Mouse (Mus musculus) forebrain, embryonic 13.5 days (tissue): ENCODE data around the gene Arhgap31. TPM values are rescaled to one million over a fixed set of nuclear protein-coding genes. Genes with fewer than 3 reads are reported as not detected.

Source experiments
- ATAC-seq: fragments of 200-750 bp; cut with Nextera tagmentation; 2 replicates; pipeline ENCODE4 v1.8.0; 2017
- H3K27ac ChIP-seq: fragments of 300-500 bp; sonication (generic); 2 replicates; pipeline ENCODE4 v1.5.1; 2015; ENCODE audit warnings: inconsistent platforms, mild to moderate bottlenecking, moderate library complexity
- H3K27me3 ChIP-seq: fragments of 300-500 bp; sonication (generic); 2 replicates; pipeline ENCODE4 v1.6.1; 2015; ENCODE audit warnings: mild to moderate bottlenecking, inconsistent platforms
- H3K36me3 ChIP-seq: fragments of 300-500 bp; sonication (generic); 2 replicates; pipeline ENCODE4 v1.6.1; 2015; ENCODE audit warnings: mild to moderate bottlenecking, inconsistent platforms; ENCODE audit not compliant: poor library complexity, severe bottlenecking
- H3K4me1 ChIP-seq: fragments of 300-500 bp; sonication (generic); 2 replicates; pipeline ENCODE4 v1.6.1; 2015; ENCODE audit warnings: inconsistent platforms
- H3K4me2 ChIP-seq: fragments of 300-500 bp; sonication (generic); 2 replicates; pipeline ENCODE4 v1.6.1; 2015; ENCODE audit warnings: inconsistent platforms, mild to moderate bottlenecking, moderate library complexity
- H3K4me3 ChIP-seq: fragments of 300-500 bp; sonication (generic); 2 replicates; pipeline ENCODE4 v1.5.1; 2015; ENCODE audit warnings: mild to moderate bottlenecking, inconsistent platforms
- H3K9ac ChIP-seq: fragments of 300-500 bp; sonication (generic); 2 replicates; pipeline ENCODE4 v1.6.1; 2015; ENCODE audit warnings: mild to moderate bottlenecking, inconsistent platforms
- H3K9me3 ChIP-seq: fragments of 300-500 bp; sonication (generic); replicated peaks from 2 replicates; pipeline ENCODE4 v1.6.1; 2016; ENCODE audit warnings: inconsistent platforms
- WGBS: fragments of 180-500 bp; shearing (Covaris S2); methylation state at CpG from one replicate; pipeline ENCODE4 v1.1.7; 2015; 5-methylcytosine and 5-hydroxymethylcytosine counted together
- polyA plus RNA-seq: library from polyadenylated mRNA; unstranded; fragments of >200 nt; fragmentation: Nextera tagmentation; extraction: Ambion mirVana; gene quantifications from 2 replicates; pipeline ENCODE4 v1.2.1, GENCODE M21; 2015

Gene Arhgap31
- polyA plus RNA-seq, 1 experiment from 2014 or later = 3.6 TPM

DNA sequence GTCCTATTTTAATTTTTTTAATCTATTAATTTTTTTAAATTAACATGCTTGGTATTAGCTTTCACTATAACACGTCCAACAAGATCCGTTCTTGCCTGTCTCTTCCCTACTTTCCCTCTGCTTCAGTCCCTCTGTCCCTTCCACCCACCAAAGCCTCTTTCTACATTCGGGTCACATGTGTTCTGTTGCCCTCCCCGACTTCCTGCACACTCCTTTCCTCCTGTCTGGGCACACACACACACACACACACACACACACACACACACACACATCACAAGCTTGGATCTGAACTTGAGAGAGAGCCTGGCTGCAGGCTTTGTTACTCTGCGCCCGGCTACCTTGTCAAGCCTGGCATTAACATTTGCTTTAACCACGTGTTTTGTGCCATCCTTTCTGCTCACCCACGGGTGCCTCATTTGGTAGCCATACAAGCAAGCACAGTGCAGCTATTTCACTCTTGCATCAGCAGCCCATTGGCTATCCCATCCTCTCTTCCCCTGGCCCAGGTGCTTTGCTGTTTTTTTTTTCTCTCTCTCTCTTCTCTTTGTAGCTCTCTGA lies 77.2 kb downstream of the Arhgap31 start:
- Histone ChIP-seq H3K27ac (no peak overlapping the region), H3K36me3 (no peaks in the 10 kb centered on the region), H3K4me2 (no peak overlapping the region), H3K27me3 (no peaks in the 10 kb centered on the region), H3K4me3 (no peak overlapping the region), H3K9ac (no peak overlapping the region), H3K9me3 (no peaks in the 10 kb centered on the region), H3K4me1 (no peaks in the 10 kb centered on the region)
- 84% methylated on average over 8 of the region's 8 CpGs for WGBS
- ATAC-seq = no peak

DNA sequence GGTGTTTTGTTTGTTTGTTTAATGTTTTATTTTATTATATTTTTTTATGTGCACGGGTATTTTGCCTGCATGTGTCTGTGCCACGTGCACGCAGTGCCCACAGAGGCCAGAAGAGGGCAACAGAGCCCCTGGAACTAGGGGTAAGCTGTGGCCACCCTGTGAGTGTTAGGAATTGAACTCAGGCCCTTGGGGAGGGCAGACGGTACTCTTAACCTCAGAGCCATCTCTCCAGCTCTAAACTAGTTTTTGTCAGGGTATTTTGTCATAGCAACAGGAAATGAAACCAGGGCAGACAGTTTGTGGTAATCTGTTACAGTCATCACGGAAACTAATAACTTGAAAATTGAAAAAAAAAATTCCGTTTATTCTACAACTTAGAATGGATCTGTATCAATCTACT lies 80.9 kb downstream of the Arhgap31 start:
- no peak overlapping the region for H3K4me2 ChIP-seq
- 67% methylated on average over 6 of the region's 6 CpGs for WGBS
- ATAC-seq = 0 out of 2 replicates have a peak, but pooled peaks have one; percentile 45
- H3K27ac ChIP-seq = no peak overlapping the region
- H3K4me1 ChIP-seq = no peaks in the 10 kb centered on the region
- H3K9me3 ChIP-seq = no peaks in the 10 kb centered on the region
- H3K36me3 ChIP-seq = no peaks in the 10 kb centered on the region
- H3K27me3 ChIP-seq = no peaks in the 10 kb centered on the region
- H3K4me3 ChIP-seq = no peak overlapping the region
- no peak overlapping the region for H3K9ac ChIP-seq

DNA sequence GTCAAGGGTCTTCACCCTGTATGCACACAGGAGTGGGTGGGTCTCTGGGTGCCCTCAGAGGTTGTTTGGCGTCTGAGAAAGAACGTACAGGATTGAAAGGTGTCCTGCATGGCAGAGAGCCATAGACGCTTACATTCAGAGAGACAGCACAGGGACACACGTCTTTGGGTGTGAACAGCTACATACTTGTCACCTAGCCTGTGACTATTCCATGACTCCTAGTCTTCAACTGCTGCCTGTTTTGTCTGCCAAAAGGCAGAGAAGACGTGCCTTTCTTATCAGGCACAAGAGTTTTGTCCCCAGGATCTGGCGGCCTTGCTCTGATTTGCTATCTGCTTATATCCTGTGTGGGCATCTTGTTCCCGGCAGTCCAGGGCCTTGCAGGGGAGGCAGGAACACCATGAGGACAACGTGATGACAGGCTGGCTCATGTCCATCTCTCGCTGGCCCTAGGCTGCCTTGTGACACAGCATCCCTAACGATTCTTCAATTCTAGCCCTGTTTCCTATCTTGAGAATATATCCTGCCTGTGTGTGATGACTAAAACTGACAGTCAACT lies 87.2 kb downstream of the Arhgap31 start:
- Histone ChIP-seq H3K9me3 (no peaks in the 10 kb centered on the region), H3K27ac (no peak overlapping the region), H3K9ac (no peak overlapping the region), H3K4me2 (no peak overlapping the region), H3K4me1 (no peaks in the 10 kb centered on the region), H3K4me3 (no peak overlapping the region), H3K27me3 (no peaks in the 10 kb centered on the region), H3K36me3 (no peaks in the 10 kb centered on the region)
- 86% methylated on average over 10 of the region's 10 CpGs for WGBS
- ATAC-seq = no peak

DNA sequence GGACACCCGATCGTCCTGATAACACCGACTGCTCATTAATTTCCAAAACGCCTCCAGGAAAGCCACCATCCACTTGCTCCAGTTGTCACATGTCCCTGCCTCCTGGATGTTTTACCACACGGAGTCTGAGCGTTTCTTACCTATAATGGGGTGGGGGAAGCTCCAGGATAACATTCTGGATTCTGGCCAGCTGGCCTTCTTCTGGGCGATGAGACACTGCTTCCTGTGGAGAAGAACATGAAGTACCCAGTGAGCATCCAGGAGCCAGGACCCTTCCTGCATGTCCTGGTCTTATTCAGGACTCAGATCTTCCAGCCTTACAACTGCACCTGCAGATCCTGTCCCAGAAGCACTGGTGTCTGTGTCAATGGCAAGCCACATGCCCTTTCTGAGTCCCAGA lies 87.7 kb downstream of the Arhgap31 start:
- Histone ChIP-seq H3K27me3 (no peaks in the 10 kb centered on the region), H3K4me2 (no peak overlapping the region), H3K9ac (no peak overlapping the region), H3K27ac (no peak overlapping the region), H3K4me3 (no peak overlapping the region), H3K4me1 (no peaks in the 10 kb centered on the region), H3K9me3 (no peaks in the 10 kb centered on the region), H3K36me3 (no peaks in the 10 kb centered on the region)
- no peak for ATAC-seq
- WGBS = 86% methylated on average over 7 of the region's 7 CpGs

DNA sequence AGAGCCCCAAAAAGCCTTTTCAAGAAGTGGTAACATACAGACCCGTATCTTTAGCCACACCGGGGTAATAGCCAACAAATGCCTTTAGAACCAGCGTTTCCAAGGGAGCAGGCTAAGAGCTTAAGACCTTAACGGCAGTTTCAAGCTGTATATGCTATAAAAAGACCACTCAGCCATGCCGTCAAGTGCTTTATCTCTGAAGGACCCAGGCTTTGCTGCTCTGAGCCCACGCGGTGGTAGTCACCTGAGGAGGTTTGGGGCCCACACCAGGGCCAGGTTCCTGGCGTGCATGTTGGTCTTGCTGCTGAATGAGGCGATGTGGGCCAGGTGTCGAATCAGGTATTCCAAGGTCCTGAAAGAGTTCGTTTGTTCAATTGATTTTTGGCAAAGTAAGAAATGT lies 88.8 kb downstream of the Arhgap31 start:
- no peaks in the 10 kb centered on the region for H3K27me3 ChIP-seq
- no peak for ATAC-seq
- no peak overlapping the region for H3K27ac ChIP-seq
- H3K4me3 ChIP-seq = no peak overlapping the region
- H3K9ac ChIP-seq = no peak overlapping the region
- no peaks in the 10 kb centered on the region for H3K9me3 ChIP-seq
- no peaks in the 10 kb centered on the region for H3K4me1 ChIP-seq
- H3K4me2 ChIP-seq = no peak overlapping the region
- 80% methylated on average over 11 of the region's 11 CpGs for WGBS
- no peaks in the 10 kb centered on the region for H3K36me3 ChIP-seq

DNA sequence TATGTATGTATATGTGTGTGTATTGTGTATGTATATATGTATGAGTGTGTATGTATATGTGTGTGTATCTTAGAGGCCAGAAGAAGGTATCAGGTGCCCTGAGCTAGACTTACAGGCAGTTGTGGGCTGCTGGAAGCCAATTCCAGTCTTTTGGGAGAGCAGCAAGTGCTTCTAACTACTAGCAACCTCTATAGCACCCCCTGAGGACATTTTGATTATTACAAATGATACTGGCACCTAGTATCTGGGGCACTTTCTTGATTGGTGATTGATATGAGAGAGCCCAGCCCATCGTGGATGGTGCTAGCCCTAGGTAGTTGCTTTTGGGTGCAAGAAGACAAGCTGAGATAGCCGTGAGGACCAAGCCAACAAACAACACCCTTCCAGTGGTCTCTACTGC lies 90.8 kb downstream of the Arhgap31 start:
- Histone ChIP-seq H3K4me1 (no peaks in the 10 kb centered on the region), H3K27ac (no peak overlapping the region), H3K36me3 (no peaks in the 10 kb centered on the region), H3K27me3 (no peaks in the 10 kb centered on the region), H3K9ac (no peak overlapping the region), H3K9me3 (no peaks in the 10 kb centered on the region), H3K4me3 (no peak overlapping the region), H3K4me2 (no peak overlapping the region)
- no peak for ATAC-seq
- WGBS = 65% methylated on average over 2 of the region's 2 CpGs

DNA sequence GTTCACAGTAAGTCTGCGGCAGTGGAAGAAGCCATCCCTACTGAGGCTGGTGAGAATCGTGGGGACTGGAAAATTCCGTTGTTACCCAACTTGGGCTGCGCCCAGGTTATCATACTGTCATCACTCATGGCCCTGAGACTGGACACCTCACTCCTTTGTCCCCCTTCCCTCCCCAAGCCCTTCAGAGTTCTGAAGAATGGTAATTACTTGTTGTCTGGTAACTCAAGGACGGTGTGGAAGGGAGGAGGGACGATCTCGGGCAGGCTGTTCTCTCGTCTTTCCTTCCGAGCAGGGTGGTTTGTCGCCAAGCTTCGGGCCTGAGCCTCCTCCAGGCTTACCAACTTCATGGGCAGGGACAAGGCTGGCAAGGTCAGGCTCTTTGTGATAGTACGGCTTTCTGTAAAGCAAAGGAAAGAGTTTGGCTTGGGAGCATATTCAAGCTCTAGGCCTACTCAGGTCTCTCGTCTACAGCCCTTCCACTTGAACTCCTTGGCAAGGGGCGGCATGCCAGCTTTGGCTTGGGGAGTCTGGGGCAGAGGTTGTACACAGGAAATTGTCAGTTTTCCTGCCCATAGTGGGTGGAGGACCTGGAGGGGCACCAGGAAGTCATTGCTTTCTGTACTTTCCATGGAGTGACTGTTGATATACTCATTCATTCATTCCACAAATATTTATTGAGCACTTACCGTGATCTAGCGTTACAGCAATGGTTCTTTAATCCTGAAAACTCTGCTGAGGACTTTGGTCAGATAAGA lies 92.2 kb downstream of the Arhgap31 start:
- Histone ChIP-seq H3K27me3 (no peaks in the 10 kb centered on the region), H3K4me2 (no peak overlapping the region), H3K27ac (no peak overlapping the region), H3K36me3 (no peaks in the 10 kb centered on the region), H3K4me1 (no peaks in the 10 kb centered on the region), H3K4me3 (no peak overlapping the region), H3K9me3 (no peaks in the 10 kb centered on the region), H3K9ac (no peak overlapping the region)
- ATAC-seq = no peak
- WGBS = 94% methylated on average over 16 of the region's 16 CpGs

DNA sequence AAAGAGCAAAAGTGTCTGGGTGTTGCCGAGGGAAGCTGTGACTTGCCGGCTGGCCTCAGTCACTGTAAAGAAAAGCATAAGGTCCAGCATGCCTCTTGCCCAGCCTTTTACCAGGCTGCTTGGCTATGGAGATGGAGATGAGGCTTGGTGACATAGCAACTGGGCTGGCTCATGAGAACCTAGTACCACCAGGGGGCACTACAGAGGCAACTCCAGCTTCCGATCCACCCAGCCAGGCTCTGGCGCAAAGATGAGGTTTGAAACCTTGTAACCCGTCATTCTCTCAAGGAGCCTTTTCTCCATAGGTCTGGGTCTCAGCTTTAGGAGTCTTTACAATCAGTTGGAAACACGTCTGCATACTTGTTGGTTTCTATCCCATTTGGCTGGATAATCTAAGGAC lies 94.0 kb downstream of the Arhgap31 start:
- Histone ChIP-seq H3K9ac (no peak overlapping the region), H3K27ac (no peak overlapping the region), H3K4me3 (no peak overlapping the region), H3K4me2 (no peak overlapping the region), H3K4me1 (no peaks in the 10 kb centered on the region), H3K27me3 (no peaks in the 10 kb centered on the region), H3K9me3 (no peaks in the 10 kb centered on the region; the same call in 1 of the 2 replicates), H3K36me3 (no peaks in the 10 kb centered on the region)
- ATAC-seq = peak; percentile 81
- 19% methylated on average over 6 of the region's 6 CpGs for WGBS

DNA sequence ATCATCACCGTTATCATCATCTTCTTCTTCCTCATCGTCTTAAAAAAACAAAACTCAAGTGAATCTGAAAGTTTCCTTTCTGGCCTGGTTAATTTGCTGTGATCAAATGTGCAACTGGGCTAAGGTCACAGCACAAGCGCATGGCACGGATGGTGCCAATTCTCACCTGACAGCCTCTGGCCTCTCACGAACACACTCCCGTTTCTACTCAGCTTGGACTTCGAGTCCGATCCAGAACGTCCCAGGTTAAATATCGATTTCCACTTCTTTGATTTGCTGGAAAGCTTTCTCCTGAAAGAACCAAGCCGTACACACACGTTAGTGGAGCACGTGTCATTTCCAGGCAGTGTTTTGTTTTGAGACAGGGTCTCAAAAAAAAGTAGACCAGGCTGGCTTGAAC lies 95.1 kb downstream of the Arhgap31 start:
- H3K9me3 ChIP-seq = no peaks in the 10 kb centered on the region; the same call in 1 of the 2 replicates
- WGBS = 95% methylated on average over 13 of the region's 13 CpGs
- H3K36me3 ChIP-seq = no peaks in the 10 kb centered on the region
- H3K27ac ChIP-seq = no peak overlapping the region
- no peaks in the 10 kb centered on the region for H3K27me3 ChIP-seq
- no peak for ATAC-seq
- H3K4me2 ChIP-seq = no peak overlapping the region
- H3K4me1 ChIP-seq = no peaks in the 10 kb centered on the region
- no peak overlapping the region for H3K9ac ChIP-seq
- H3K4me3 ChIP-seq = no peak overlapping the region

DNA sequence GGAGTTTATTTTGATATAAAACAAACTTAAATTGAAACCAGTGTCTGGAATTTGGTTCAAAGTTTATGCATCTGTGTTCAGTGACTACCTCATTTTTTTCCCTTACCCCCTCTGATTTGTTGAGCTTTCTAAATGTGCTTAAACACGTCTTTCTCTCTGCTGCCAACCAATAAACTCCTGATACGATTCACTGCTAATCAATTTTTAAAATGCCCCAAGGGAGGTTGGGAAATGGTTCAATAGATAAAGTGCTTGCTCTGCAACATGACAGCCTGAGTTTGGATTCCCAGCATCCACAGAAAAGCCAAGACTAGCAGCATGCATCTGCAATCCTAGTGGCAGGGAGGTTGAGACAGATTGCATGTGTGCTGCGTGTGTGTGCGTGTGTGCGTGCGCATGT lies 99.4 kb downstream of the Arhgap31 start:
- Histone ChIP-seq H3K9ac (no peak overlapping the region), H3K4me1 (no peaks in the 10 kb centered on the region), H3K27me3 (no peaks in the 10 kb centered on the region), H3K4me2 (no peak overlapping the region), H3K36me3 (no peaks in the 10 kb centered on the region), H3K27ac (no peak overlapping the region), H3K9me3 (peaks cover 6% of the 10 kb centered on the region; the same call in 1 of the 2 replicates), H3K4me3 (no peak overlapping the region)
- 91% methylated on average over 6 of the region's 6 CpGs for WGBS
- ATAC-seq = no peak

DNA sequence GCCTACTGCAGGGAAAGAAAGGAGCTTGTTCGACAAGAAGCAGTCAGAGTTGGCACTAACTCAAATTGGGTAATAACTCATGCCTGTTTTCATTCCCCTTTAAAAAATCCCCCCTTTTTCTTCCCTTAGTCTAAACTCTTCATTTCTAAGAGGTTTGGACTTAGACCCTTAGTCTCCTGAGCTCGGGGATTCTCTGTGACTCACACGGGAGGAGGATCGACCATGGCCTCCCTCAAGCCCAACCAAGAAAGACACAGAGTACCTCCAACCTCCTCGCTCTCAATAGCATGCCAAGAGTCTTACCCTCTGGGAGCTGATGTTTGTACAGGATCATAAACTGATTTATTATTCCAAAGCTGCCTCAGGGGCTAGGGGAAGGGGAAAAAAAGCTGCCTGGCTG lies 100.4 kb downstream of the Arhgap31 start:
- 85% methylated on average over 5 of the region's 5 CpGs for WGBS
- Histone ChIP-seq H3K9me3 (peaks cover 6% of the 10 kb centered on the region; the same call in 1 of the 2 replicates), H3K36me3 (no peaks in the 10 kb centered on the region), H3K4me3 (no peak overlapping the region), H3K27ac (no peak overlapping the region), H3K27me3 (no peaks in the 10 kb centered on the region), H3K4me1 (no peaks in the 10 kb centered on the region), H3K4me2 (no peak overlapping the region), H3K9ac (no peak overlapping the region)
- no peak for ATAC-seq

DNA sequence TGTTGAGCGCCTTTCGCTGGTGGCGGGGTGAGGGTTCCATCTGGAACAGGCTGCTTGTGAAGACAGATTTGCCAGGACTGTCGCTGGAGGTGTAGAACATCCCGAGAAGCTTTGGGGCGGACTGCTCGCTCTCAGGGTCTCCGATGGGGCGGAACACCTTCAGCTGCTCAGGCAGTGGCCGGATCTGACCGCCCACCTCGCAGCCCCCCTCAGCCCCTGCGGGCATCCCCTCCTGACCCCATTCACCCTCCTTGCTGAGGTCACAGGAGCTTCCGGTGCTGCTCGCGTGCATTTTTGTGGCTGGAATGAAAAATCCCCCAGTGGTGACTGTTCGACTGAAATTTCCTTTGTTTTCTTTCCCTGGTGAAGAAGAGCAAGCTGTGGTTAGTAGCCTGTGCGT lies 104.0 kb downstream of the Arhgap31 start:
- H3K4me3 ChIP-seq = no peak overlapping the region
- no peak overlapping the region for H3K4me2 ChIP-seq
- 77% methylated on average over 18 of the region's 18 CpGs for WGBS

More for the DNA sequence above, 104.0 kb downstream of the Arhgap31 start:
- H3K36me3 ChIP-seq = no peaks in the 10 kb centered on the region
- no peak for ATAC-seq
- H3K9me3 ChIP-seq = peaks cover 6% of the 10 kb centered on the region; the same call in 1 of the 2 replicates
- H3K27me3 ChIP-seq = no peaks in the 10 kb centered on the region
- H3K4me1 ChIP-seq = no peaks in the 10 kb centered on the region
- no peak overlapping the region for H3K9ac ChIP-seq
- H3K27ac ChIP-seq = no peak overlapping the region
